Mouse (Mus musculus): ENCODE measurements around the gene Rnf150. TPM values are rescaled to one million over a fixed set of nuclear protein-coding genes. Genes with fewer than 3 reads are reported as not detected.

Gene Rnf150
- polyA plus RNA-seq, 1 experiment, result 1.7 TPM

DNA sequence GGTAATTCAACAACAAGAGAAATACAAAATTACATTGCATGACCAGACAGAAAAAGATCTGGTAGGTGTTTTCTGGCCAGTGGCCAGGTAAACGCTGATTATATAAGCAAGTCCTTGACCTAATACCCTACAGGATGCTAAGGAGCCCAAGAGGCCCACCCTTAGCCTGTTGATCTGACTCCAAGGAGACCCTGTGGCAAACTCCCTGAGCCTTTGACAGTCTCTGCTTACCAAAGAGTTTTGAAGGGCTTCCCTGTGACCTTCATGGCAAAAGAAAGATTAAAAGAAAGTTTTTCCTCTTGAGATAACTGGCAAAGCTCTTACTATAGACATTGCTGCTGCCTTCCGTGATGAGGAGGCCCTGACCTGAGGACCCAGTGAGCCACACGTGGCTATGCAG is 222.4 kb downstream of the Rnf150 start:
- Histone ChIP-seq H3K4me1 (ENCODE audit: control insufficient read depth, insufficient read depth, insufficient read length) (peaks cover 7% of the 10 kb centered on the region; the same call in 1 of the 2 replicates), H3K36me3 (ENCODE audit: control insufficient read depth, insufficient read depth, low read length) (no peaks in the 10 kb centered on the region), H3K27ac (ENCODE audit: insufficient read depth, low read length) (no peak overlapping the region), H3K27me3 (ENCODE audit: control insufficient read depth, insufficient read depth, low read length) (no peaks in the 10 kb centered on the region), H3K4me3 (ENCODE audit: extremely low read depth, insufficient read depth, insufficient read length) (no peak overlapping the region)
- 59% methylated on average over 3 of the region's 3 CpGs for WGBS
- TF ChIP-seq CTCF (IDR thresholded peaks at IDR 0.05; ENCODE audit: extremely low read depth, insufficient read depth, insufficient read length, insufficient replicate concordance) (no peak), POLR2A (IDR thresholded peaks at IDR 0.05; ENCODE audit: low read depth, low read length) (no peak)
- no peak for DNase-seq (ENCODE audit: low read depth in 1 of 2, low spot score in 2 of 2)

GRCm38 (mm10) chr8:83086625-83087024 is 223.5 kb downstream of the Rnf150 start:
- 8% methylated on average over 8 of the region's 8 CpGs for WGBS
- Histone ChIP-seq H3K27ac (ENCODE audit: insufficient read depth, low read length) (no peak overlapping the region), H3K27me3 (ENCODE audit: control insufficient read depth, insufficient read depth, low read length) (no peaks in the 10 kb centered on the region), H3K36me3 (ENCODE audit: control insufficient read depth, insufficient read depth, low read length) (no peaks in the 10 kb centered on the region), H3K4me1 (ENCODE audit: control insufficient read depth, insufficient read depth, insufficient read length) (peaks cover 7% of the 10 kb centered on the region; the same call in 1 of the 2 replicates), H3K4me3 (ENCODE audit: extremely low read depth, insufficient read depth, insufficient read length) (no peak overlapping the region)
- no peak for TF ChIP-seq CTCF (IDR thresholded peaks at IDR 0.05; ENCODE audit: extremely low read depth, insufficient read depth, insufficient read length, insufficient replicate concordance)
- no peak for TF ChIP-seq POLR2A (IDR thresholded peaks at IDR 0.05; ENCODE audit: low read depth, low read length)
- no peak for DNase-seq (ENCODE audit: low read depth in 1 of 2, low spot score in 2 of 2)

GRCm38 (mm10) chr8:83087604-83088003 is 224.4 kb downstream of the Rnf150 start:
- H3K4me3 ChIP-seq (ENCODE audit: extremely low read depth, insufficient read depth, insufficient read length), result no peak overlapping the region
- H3K36me3 ChIP-seq (ENCODE audit: control insufficient read depth, insufficient read depth, low read length), result no peaks in the 10 kb centered on the region
- DNase-seq (ENCODE audit: low read depth in 1 of 2, low spot score in 2 of 2), result no peak
- TF ChIP-seq POLR2A (IDR thresholded peaks at IDR 0.05; ENCODE audit: low read depth, low read length) (no peak), CTCF (IDR thresholded peaks at IDR 0.05; ENCODE audit: extremely low read depth, insufficient read depth, insufficient read length, insufficient replicate concordance) (no peak)
- H3K27ac ChIP-seq (ENCODE audit: insufficient read depth, low read length), result no peak overlapping the region
- no peaks in the 10 kb centered on the region for H3K27me3 ChIP-seq (ENCODE audit: control insufficient read depth, insufficient read depth, low read length)
- H3K4me1 ChIP-seq (ENCODE audit: control insufficient read depth, insufficient read depth, insufficient read length), result peaks cover 7% of the 10 kb centered on the region; the same call in 1 of the 2 replicates

DNA sequence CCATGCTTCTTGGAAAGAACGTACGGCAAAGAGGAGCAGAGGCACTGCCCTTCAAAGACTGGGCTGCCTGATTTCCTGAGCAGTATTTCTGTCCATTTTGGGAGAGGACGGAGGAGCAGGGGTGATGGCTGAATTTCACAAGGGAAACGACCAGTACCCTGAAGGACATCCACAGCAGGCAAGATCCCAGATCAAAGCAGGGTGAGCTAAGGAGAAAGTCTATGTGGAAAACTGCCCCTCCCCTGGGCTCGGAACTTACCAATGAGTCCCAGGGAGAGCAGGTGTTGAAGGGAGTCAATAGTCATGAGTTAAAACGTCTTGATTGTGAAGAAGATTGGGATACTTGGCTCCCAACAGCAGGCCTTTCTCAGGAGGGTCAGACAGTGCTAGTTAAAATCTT is 225.0 kb downstream of the Rnf150 start:
- Histone ChIP-seq H3K27ac (ENCODE audit: insufficient read depth, low read length) (no peak overlapping the region), H3K4me1 (ENCODE audit: control insufficient read depth, insufficient read depth, insufficient read length) (peaks cover 7% of the 10 kb centered on the region; the same call in 1 of the 2 replicates), H3K27me3 (ENCODE audit: control insufficient read depth, insufficient read depth, low read length) (no peaks in the 10 kb centered on the region), H3K4me3 (ENCODE audit: extremely low read depth, insufficient read depth, insufficient read length) (no peak overlapping the region), H3K36me3 (ENCODE audit: control insufficient read depth, insufficient read depth, low read length) (no peaks in the 10 kb centered on the region)
- DNase-seq (ENCODE audit: low read depth in 1 of 2, low spot score in 2 of 2), result no peak
- TF ChIP-seq CTCF (IDR thresholded peaks at IDR 0.05; ENCODE audit: extremely low read depth, insufficient read depth, insufficient read length, insufficient replicate concordance) (no peak), POLR2A (IDR thresholded peaks at IDR 0.05; ENCODE audit: low read depth, low read length) (no peak)
- 87% methylated on average over 6 of the region's 6 CpGs for WGBS

GRCm38 (mm10) chr8:83089336-83089986 is 226.3 kb downstream of the Rnf150 start:
- Histone ChIP-seq H3K4me3 (ENCODE audit: extremely low read depth, insufficient read depth, insufficient read length) (no peak overlapping the region), H3K4me1 (ENCODE audit: control insufficient read depth, insufficient read depth, insufficient read length) (peaks cover 7% of the 10 kb centered on the region; the same call in 1 of the 2 replicates), H3K27ac (ENCODE audit: insufficient read depth, low read length) (0 out of 2 replicates have a peak overlapping the region, but pooled peaks have one; percentile 17), H3K27me3 (ENCODE audit: control insufficient read depth, insufficient read depth, low read length) (no peaks in the 10 kb centered on the region), H3K36me3 (ENCODE audit: control insufficient read depth, insufficient read depth, low read length) (no peaks in the 10 kb centered on the region)
- TF ChIP-seq CTCF (IDR thresholded peaks at IDR 0.05; ENCODE audit: extremely low read depth, insufficient read depth, insufficient read length, insufficient replicate concordance) (peak; percentile 44; the same call in 1 of the 2 replicates), POLR2A (IDR thresholded peaks at IDR 0.05; ENCODE audit: low read depth, low read length) (no peak)
- DNase-seq (ENCODE audit: low read depth in 1 of 2, low spot score in 2 of 2), result peak; percentile 54 to 74
- WGBS, result 14% methylated on average over 10 of the region's 10 CpGs

- peaks cover 7% of the 10 kb centered on the region; the same call in 1 of the 2 replicates for H3K4me1 ChIP-seq (ENCODE audit: control insufficient read depth, insufficient read depth, insufficient read length)
- no peaks in the 10 kb centered on the region for H3K27me3 ChIP-seq (ENCODE audit: control insufficient read depth, insufficient read depth, low read length)
- H3K4me3 ChIP-seq (ENCODE audit: extremely low read depth, insufficient read depth, insufficient read length), result no peak overlapping the region
- H3K27ac ChIP-seq (ENCODE audit: insufficient read depth, low read length), result 0 out of 2 replicates have a peak overlapping the region, but pooled peaks have one; percentile 29
- H3K36me3 ChIP-seq (ENCODE audit: control insufficient read depth, insufficient read depth, low read length), result no peaks in the 10 kb centered on the region
- 40% methylated on average over 4 of the region's 4 CpGs for WGBS
- DNase-seq (ENCODE audit: low read depth in 1 of 2, low spot score in 2 of 2), result peak; percentile 9 to 16
- TF ChIP-seq POLR2A (IDR thresholded peaks at IDR 0.05; ENCODE audit: low read depth, low read length), result no peak
- TF ChIP-seq CTCF (IDR thresholded peaks at IDR 0.05; ENCODE audit: extremely low read depth, insufficient read depth, insufficient read length, insufficient replicate concordance), result no peak
These were observed 227.3 kb downstream of the Rnf150 start for GRCm38 (mm10) chr8:83090446-83090845.

DNA sequence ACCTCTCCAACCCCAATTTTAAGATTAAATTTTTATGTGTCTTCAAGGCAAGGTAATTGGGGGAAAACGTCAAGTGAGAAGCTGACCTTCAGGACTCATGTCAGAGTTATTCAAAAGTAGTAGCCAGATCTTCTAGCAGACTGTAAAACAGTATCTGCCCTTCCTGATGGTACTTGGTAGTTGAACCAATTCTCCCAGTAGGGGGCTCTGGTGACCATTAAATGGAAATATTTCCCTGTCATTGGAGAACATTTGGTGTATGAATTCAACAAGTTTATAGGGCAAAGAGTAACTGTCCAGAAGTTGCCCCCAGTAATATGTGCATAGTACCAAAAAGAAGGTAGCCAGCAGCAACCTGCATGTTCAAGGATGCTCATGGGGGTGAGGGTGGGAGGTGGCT is 236.9 kb downstream of the Rnf150 start:
- Histone ChIP-seq H3K4me1 (ENCODE audit: control insufficient read depth, insufficient read depth, insufficient read length) (peaks cover 10% of the 10 kb centered on the region), H3K27me3 (ENCODE audit: control insufficient read depth, insufficient read depth, low read length) (no peaks in the 10 kb centered on the region), H3K36me3 (ENCODE audit: control insufficient read depth, insufficient read depth, low read length) (no peaks in the 10 kb centered on the region), H3K4me3 (ENCODE audit: extremely low read depth, insufficient read depth, insufficient read length) (no peak overlapping the region), H3K27ac (ENCODE audit: insufficient read depth, low read length) (no peak overlapping the region)
- 30% methylated on average over 1 of the region's 1 CpGs for WGBS
- no peak for TF ChIP-seq CTCF (IDR thresholded peaks at IDR 0.05; ENCODE audit: extremely low read depth, insufficient read depth, insufficient read length, insufficient replicate concordance)
- TF ChIP-seq POLR2A (IDR thresholded peaks at IDR 0.05; ENCODE audit: low read depth, low read length), result no peak
- peak in 1 of 2 experiments; percentile 42 for DNase-seq (ENCODE audit: low read depth in 1 of 2, low spot score in 2 of 2)

Data from spleen, adult 2 months (tissue).